Mouse (Mus musculus) left cerebral cortex, postnatal 36 days (tissue): ENCODE measurements around the gene Tnni3. TPM values are rescaled to one million over a fixed set of nuclear protein-coding genes. Genes with fewer than 3 reads are reported as not detected.

Source experiments
- DNase-seq, 2 experiments: peaks; one replicate each; pipeline ENCODE4 v3.0.0; 2021 to 2022; ENCODE audit warnings: low spot score in 2 of 2, mixed read lengths in 1 of 2
- intact Hi-C: fragments of 180-260 bp; cut with DNase I; formaldehyde crosslinking; loops from one replicate; pipeline ENCODE4 v1.15.1; 2025
- total RNA-seq, 2 experiments: library from RNA; stranded (reverse); gene quantifications; 2 replicates each; pipeline ENCODE4 v1.2.3; 2021

The Tnni3 gene
- total RNA-seq, 2 experiments from 2014 or later: 0.52 TPM; not detected in 1

GRCm38 (mm10) chr7:4502421-4503090 lies 21.5 kb downstream of the Tnni3 start:
- DNase-seq: peak; percentile 24 to 53
- intact Hi-C loops: no loop called here

GRCm38 (mm10) chr7:4501558-4502397 lies 22.3 kb downstream of the Tnni3 start, which contains the start of gene Ppp1r12c:
TSS of gene Ppp1r12c (minus strand) at chr7:4501680.
- DNase-seq: peak; percentile 97
- intact Hi-C loops: no loop called here

GRCm38 (mm10) chr7:4500892-4501471 lies 23.0 kb downstream of the Tnni3 start:
- intact Hi-C loops: no loop called here

GRCm38 (mm10) chr7:4499034-4499433 lies 25.0 kb downstream of the Tnni3 start:
- DNase-seq: no peak
- intact Hi-C loops: no loop called here

More at GRCm38 (mm10) chr7:4500892-4501471, 23.0 kb downstream of the Tnni3 start:
- DNase-seq: peak; percentile 43 to 49

GRCm38 (mm10) chr7:4498251-4498650 lies 25.8 kb downstream of the Tnni3 start:
- DNase-seq: no peak
- intact Hi-C loops: no loop called here

GRCm38 (mm10) chr7:4497271-4497903 lies 26.6 kb downstream of the Tnni3 start:
- no peak for DNase-seq
- intact Hi-C loops: no loop called here

- intact Hi-C loops: no loop called here
- DNase-seq: no peak
Measured at GRCm38 (mm10) chr7:4496468-4496867, 27.6 kb downstream of the Tnni3 start.

- intact Hi-C loops: no loop called here
- no peak for DNase-seq
Measured at GRCm38 (mm10) chr7:4493991-4494390, 30.0 kb downstream of the Tnni3 start.

GRCm38 (mm10) chr7:4492284-4493224 lies 31.5 kb downstream of the Tnni3 start:
- intact Hi-C loops: no loop called here

GRCm38 (mm10) chr7:4491308-4491707 lies 32.7 kb downstream of the Tnni3 start:
- DNase-seq: no peak
- intact Hi-C loops: no loop called here

More at GRCm38 (mm10) chr7:4492284-4493224, 31.5 kb downstream of the Tnni3 start:
- no peak for DNase-seq

- intact Hi-C loops: no loop called here
- no peak for DNase-seq
Measured at GRCm38 (mm10) chr7:4482281-4482680, 41.7 kb downstream of the Tnni3 start.

- DNase-seq: no peak
- intact Hi-C loops: loop anchor here (10.0 kb wide), 2 partner anchors 805 to 1185 kb away; partner anchors contain the start of gene Tmc4
Measured at GRCm38 (mm10) chr7:4479674-4480073, 44.4 kb downstream of the Tnni3 start.

GRCm38 (mm10) chr7:4478796-4479291 lies 45.2 kb downstream of the Tnni3 start:
- no peak for DNase-seq
- intact Hi-C loops: loop anchor here (10.0 kb wide), 2 partner anchors 804 to 1184 kb away; partner anchors contain the start of gene Tmc4

- peak; percentile 63 to 68 for DNase-seq
- intact Hi-C loops: loop anchor here (10.0 kb wide), 2 partner anchors 803 to 1183 kb away; partner anchors contain the start of gene Tmc4
Measured at GRCm38 (mm10) chr7:4478021-4478795, 45.8 kb downstream of the Tnni3 start.

GRCm38 (mm10) chr7:4473940-4474339 lies 50.1 kb downstream of the Tnni3 start:
- no peak for DNase-seq
- intact Hi-C loops: loop anchor here (5.0 to 10.0 kb wide), 3 partner anchors 42 to 1179 kb away; partner anchors contain the start of gene Tmc4

- DNase-seq: peak; percentile 82 to 86
- intact Hi-C loops: loop anchor here (5.0 to 10.0 kb wide), 3 partner anchors 39 to 1176 kb away; partner anchors contain the start of gene Tmc4
Measured at GRCm38 (mm10) chr7:4471179-4471555, 52.9 kb downstream of the Tnni3 start.
